Mouse (Mus musculus) kidney, adult 2 months (tissue): ENCODE measurements around the gene Wfdc9.

Experiments
- CTCF ChIP-seq: fragments of 200-500 bp; conservative IDR thresholded peaks from 2 replicates; pipeline ENCODE4 v1.5.1; 2011; ENCODE audit warnings: low read depth, mild to moderate bottlenecking, control low read depth, low read length, moderate library complexity, mixed read lengths; ENCODE audit not compliant: insufficient read depth, insufficient read length
- POLR2A ChIP-seq: fragments of 200-500 bp; IDR thresholded peaks from one replicate; pipeline ENCODE4 v1.6.1; 2011; ENCODE audit warnings: low read depth, low read length, control low read depth

DNA sequence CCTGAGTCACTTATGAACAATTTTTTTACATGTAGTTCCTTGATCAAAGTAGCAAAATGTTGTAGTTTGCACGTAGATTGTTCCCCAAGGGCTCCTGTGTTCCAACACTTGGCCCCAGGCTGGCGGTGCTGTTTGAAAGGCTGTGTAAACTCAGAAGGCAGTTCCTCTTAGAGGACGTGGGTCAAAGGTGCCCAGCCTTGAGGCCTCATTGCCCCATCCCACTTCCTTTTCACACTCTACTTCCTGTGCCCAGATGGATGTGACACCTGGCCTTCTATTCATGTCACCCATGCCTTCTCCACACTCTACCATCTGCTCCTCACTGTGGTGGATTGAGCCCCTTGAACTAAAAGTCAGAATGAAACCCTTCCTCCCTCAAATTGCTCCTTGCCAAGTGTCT is 23.5 kb upstream of the Wfdc9 start:
- TF ChIP-seq POLR2A: no peak
- no peak for TF ChIP-seq CTCF
